Mouse (Mus musculus) effector memory CD4-positive, alpha-beta T cell, adult 5 months (primary cell): ENCODE results near the gene Kntc1. TPM values are rescaled to one million over a fixed set of nuclear protein-coding genes. Genes with fewer than 3 reads are reported as not detected.

Experiments used
- polyA plus RNA-seq: library from polyadenylated mRNA; unstranded; fragments of 100-300 nt; shearing (Covaris generic); gene quantifications from one replicate; pipeline ENCODE4 v1.2.1, GENCODE M21; 2017

Gene Kntc1
- 5.3 TPM for polyA plus RNA-seq

DNA sequence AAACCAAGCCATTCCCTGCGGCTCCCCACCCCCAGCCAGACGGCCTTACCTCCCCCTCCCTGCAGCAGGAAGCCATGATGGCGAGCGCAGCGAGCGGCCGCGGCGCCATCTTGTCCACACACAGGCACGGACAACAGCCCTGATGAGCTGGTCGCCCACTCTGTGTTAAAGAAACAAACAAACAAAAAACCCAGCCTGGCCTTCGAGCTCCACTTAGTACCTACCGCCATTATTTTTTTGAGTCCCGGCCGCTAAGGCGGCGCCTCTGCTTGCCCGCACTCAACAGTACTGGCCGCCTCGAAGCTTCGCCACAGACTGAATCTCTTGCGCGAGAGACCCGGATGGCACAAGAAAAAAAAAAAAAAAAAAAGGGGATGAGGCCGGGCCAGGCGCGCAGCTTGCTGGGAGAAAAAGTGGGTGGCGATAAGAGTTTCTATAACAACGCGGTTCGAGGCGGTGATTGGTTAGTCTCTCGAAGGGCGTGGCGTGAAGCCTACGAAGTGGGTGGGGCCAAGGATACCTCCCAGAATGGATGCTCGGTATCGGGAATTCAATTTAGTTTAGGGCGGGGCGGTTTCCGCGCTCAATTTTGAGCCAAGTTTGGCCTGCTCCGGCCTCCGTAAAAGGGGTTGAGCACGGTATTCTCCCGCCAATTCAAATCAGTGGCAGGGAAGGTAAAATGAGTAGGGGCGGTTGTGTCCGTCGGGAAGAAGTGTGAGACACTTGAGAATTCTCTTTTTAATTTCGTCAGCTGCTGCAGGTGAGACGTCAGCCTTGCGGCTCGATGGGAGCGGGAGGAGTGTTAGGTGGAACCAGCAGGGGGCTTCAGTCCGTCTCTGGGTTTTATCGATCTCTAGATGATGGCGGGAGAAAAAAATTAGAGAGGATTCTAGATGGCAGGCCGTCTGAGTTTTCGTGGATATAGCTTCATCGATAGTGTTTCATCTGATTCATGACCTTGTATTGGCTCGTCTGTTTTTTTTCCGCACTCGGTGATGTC is at the start of gene Kntc1, which contains the start of gene Rsrc2:
TSS of gene Kntc1 (plus strand) at position 652 of the 1,000 bp plus-strand sequence.
TSS of gene Rsrc2 (minus strand) at position 350 of the 1,000 bp plus-strand sequence.

DNA sequence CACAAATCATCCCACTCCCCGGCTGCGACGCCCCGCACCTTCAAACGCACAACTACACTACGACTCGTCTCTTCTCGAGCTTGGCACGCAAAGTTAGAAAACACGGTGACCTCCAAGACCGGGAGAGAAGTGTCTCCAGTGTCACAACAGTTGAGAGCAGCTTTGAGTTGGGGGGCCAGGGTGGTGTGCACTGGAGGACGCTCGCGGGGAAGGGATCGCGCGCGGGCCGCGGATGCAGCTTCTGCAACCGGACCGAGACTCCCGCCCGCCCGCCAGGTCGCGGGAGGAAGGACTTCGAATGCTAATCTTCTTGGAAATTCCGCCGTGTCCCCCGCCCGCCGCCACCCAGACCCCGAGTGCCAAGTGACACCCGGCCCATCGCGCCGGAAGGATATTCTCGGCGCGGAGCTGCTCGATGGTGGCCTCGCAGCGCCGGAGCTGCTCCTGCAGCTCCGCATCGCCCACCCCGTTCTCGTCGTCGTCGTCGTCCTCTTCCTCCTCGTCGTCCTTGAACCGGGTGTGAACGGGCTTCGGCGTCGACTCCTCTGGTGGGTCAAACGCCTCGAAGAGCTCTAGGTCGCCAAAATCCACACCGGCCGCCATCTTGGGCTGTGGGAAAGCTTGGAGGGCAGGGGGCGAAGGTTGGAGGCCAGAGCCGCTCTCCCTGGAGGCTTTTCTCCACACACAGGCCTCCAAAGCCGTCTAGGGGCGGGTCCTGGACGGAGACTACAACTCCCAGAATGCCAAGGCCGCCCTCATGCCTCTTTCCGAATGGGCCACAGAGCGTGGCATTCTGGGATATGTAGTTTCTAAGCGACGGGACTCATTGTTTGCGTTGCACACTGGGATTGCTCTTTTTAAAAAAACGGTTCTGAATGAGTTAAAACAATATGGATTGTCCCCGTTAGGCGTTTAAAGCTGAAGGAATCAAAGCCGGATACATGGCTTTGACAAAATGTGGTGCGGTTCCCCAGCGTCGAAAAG is 28.9 kb upstream of the Kntc1 start, which contains the start of gene Zcchc8:
TSS of gene Zcchc8 (minus strand) at position 773 of the 984 bp plus-strand sequence.

DNA sequence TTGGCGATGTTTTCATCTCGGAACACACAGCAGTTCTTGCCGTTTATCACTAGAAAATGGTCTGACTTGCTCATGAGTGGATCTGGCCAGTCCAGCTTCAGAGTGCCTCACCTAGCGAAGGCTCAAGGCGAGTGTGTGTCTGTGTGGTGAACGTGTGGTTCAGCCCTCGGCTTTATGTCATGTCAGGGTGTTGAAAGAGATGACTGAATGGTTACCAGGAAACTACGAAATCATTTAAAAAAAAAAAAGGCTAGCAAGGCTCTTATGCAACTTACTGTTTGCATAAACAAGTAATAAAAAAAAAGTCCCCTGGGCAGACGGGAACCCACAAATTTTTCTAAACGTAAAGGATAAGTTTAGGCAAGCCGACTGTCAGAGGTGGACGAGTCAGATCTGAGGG is 115.8 kb downstream of the Kntc1 start, which contains the start of gene Hcar2:
TSS of gene Hcar2 (minus strand) at position 135 of the 400 bp plus-strand sequence.

Other genes starting within 250 kb of the Kntc1 start
- gene B3gnt4, start 239.3 kb upstream of the Kntc1 start, polyA plus RNA-seq: not detected
- gene Diablo, start 225.5 kb upstream of the Kntc1 start, polyA plus RNA-seq: 78.2 TPM
- gene Gm49027, start 224.2 kb upstream of the Kntc1 start, polyA plus RNA-seq: not detected
- gene Vps33a, start 176.7 kb upstream of the Kntc1 start, polyA plus RNA-seq: 39.1 TPM
- 166 TPM for gene Clip1, start 65.1 kb upstream of the Kntc1 start, polyA plus RNA-seq
- gene Zcchc8, start 28.6 kb upstream of the Kntc1 start, polyA plus RNA-seq: 70.6 TPM
- 282 TPM for gene Rsrc2, start 302 bp upstream of the Kntc1 start, polyA plus RNA-seq
- gene Hcar2, start 115.8 kb downstream of the Kntc1 start, polyA plus RNA-seq: not detected
- gene Hcar1, start 130.3 kb downstream of the Kntc1 start, polyA plus RNA-seq: not detected
- 65.3 TPM for gene Denr, start 157.5 kb downstream of the Kntc1 start, polyA plus RNA-seq
- gene Gm43518, start 177.7 kb downstream of the Kntc1 start, polyA plus RNA-seq: 6.5 TPM
- 5.0 TPM for gene Ccdc62, start 181.0 kb downstream of the Kntc1 start, polyA plus RNA-seq
- 82.2 TPM for gene Hip1r, start 223.9 kb downstream of the Kntc1 start, polyA plus RNA-seq